In genomic region chr9:120797996-120798663, GRCm38 (mm10) we compare ENCODE assay signal across 15 mouse cellular contexts.
A peak's percentile ranks its signal among the peaks of the same experiment; 100 is the strongest.
DNase-seq lines count a peak whose midpoint lies in the region; ATAC-seq lines count a peak whose summit lies in the region.
"Had no signal": no experiment of that assay in that cellular context is flagged by ENCODE, and none has a peak within 500 bp of the region (broad histone marks: within the 10 kb centered on the region; RNA-seq: fewer than 3 reads in every experiment).

No protein-coding gene starts in this region.

- WGBS in limb, embryonic 10.5 days: 34% methylated on average over 10 of the region's 10 CpGs

- ATAC-seq in cerebellum, adult (ENCODE audit: insufficient number of reproducible peaks, low FRiP score, low TSS enrichment): no peak
- ATAC-seq: intestine, embryonic 16.5 days had no signal

- H3K4me1 ChIP-seq in limb, embryonic 10.5 days: peaks cover 14% of the 10 kb centered on the region

- H3K9me3 ChIP-seq in limb, embryonic 10.5 days (replicated peaks): no peaks in the 10 kb centered on the region; the same call in 1 of the 2 replicates
- H3K9me3 ChIP-seq: limb, embryonic 15.5 days had no signal

- H3K36me3 ChIP-seq in limb, embryonic 10.5 days: no peaks in the 10 kb centered on the region
- H3K36me3 ChIP-seq: heart, embryonic 12.5 days; limb, embryonic 15.5 days had no signal

- no peak overlapping the region for H3K27ac ChIP-seq in limb, embryonic 10.5 days
- H3K27ac ChIP-seq: gastrocnemius, adult 2 months; limb, embryonic 15.5 days had no signal

- DNase-seq in cerebellum, adult 18-20 months: peak; percentile 29
- DNase-seq in brain, adult 2 months (ENCODE audit: low read depth, low spot score): peak; percentile 82
- peak; percentile 35 to 39 for DNase-seq in frontal cortex, postnatal 14 days (ENCODE audit: low spot score in 2 of 2)
- no peak for DNase-seq in limb, embryonic 10.5 days (ENCODE audit: low spot score)
- DNase-seq in kidney, postnatal 10 days: no peak
- DNase-seq in kidney, adult 11 months: no peak
- DNase-seq in urinary bladder, postnatal 36 days (ENCODE audit: low spot score in 2 of 2): no peak
- DNase-seq: adrenal gland, postnatal 10 days; gastrocnemius, adult 2 months; kidney, postnatal 36 days; lung, adult 2 months had no signal

- 0 out of 2 replicates have a peak, but pooled peaks cover 14% of the 10 kb centered on the region for H3K27me3 ChIP-seq in limb, embryonic 10.5 days (ENCODE audit: low read depth, poor library complexity, severe bottlenecking)
- H3K27me3 ChIP-seq: limb, embryonic 15.5 days had no signal

- 0 out of 2 replicates have a peak overlapping the region, but pooled peaks have one; percentile 11 for H3K4me3 ChIP-seq in limb, embryonic 10.5 days
- H3K4me3 ChIP-seq: gastrocnemius, adult 2 months; heart, embryonic 12.5 days; limb, embryonic 15.5 days had no signal

Comparison
In these comparisons a context has a peak if more than half of its experiments do, and no peak if none do; other contexts are left out.
1. DNase-seq: peak in cerebellum, adult 18-20 months (2 of 2), brain, adult 2 months (single experiment) and frontal cortex, postnatal 14 days (2 of 2); none in limb, embryonic 10.5 days (single experiment), kidney, postnatal 10 days (single experiment), kidney, adult 11 months (single experiment) and urinary bladder, postnatal 36 days (0 of 2).